Mouse (Mus musculus) MEL (cell line): ENCODE measurements around the gene Hsdl2. TPM values are rescaled to one million over a fixed set of nuclear protein-coding genes. Genes with fewer than 3 reads are reported as not detected.

ENCODE experiments used
- DNase-seq: peaks from one replicate; pipeline ENCODE4 v3.0.0; 2011; ENCODE audit warnings: low read depth, low spot score
- H3K27ac ChIP-seq: 2 replicates; pipeline ENCODE4 v1.5.1; 2012; ENCODE audit warnings: low read depth, mild to moderate bottlenecking, control low read depth, low read length, moderate library complexity; ENCODE audit not compliant: control insufficient read depth
- H3K27me3 ChIP-seq, 2 experiments: fragments of 150-350 bp in 1 of 2; sonication (generic) in 1 of 2; 2 replicates each; pipeline ENCODE4 v1.6.1; 2012; ENCODE audit warnings: low read length in 2 of 2, mild to moderate bottlenecking in 2 of 2, improper control_type of control experiment in 1 of 2, moderate library complexity in 1 of 2; ENCODE audit not compliant: insufficient read depth in 2 of 2, control insufficient read depth in 1 of 2
- H3K36me3 ChIP-seq, 2 experiments: 2 replicates each; pipeline ENCODE4 v1.6.1; 2012 to 2014; ENCODE audit warnings: low read length in 2 of 2, improper control_type of control experiment in 1 of 2, inconsistent platforms in 1 of 2, mild to moderate bottlenecking in 1 of 2; ENCODE audit not compliant: insufficient read depth in 2 of 2, control insufficient read depth in 1 of 2
- H3K4me1 ChIP-seq, 2 experiments: fragments of 150-350 bp in 1 of 2; sonication (generic) in 1 of 2; 2 replicates each; pipeline ENCODE4 v1.6.1; 2012; ENCODE audit warnings: low read length in 2 of 2, improper control_type of control experiment in 1 of 2, mild to moderate bottlenecking in 1 of 2; ENCODE audit not compliant: insufficient read depth in 2 of 2, control insufficient read depth in 1 of 2
- H3K4me3 ChIP-seq, 2 experiments: fragments of 150-350 bp in 1 of 2; sonication (generic) in 1 of 2; 2 replicates each; pipeline ENCODE4 v1.5.1; 2012; ENCODE audit warnings: low read depth in 2 of 2, low read length in 2 of 2, mild to moderate bottlenecking in 2 of 2, moderate library complexity in 2 of 2, control low read depth in 1 of 2, improper control_type of control experiment in 1 of 2; ENCODE audit not compliant: control insufficient read depth in 1 of 2, insufficient read depth in 1 of 2
- H3K79me2 ChIP-seq: 2 replicates; pipeline ENCODE4 v1.6.1; 2012; ENCODE audit warnings: mild to moderate bottlenecking, low read length, moderate library complexity; ENCODE audit not compliant: control insufficient read depth, poor library complexity, insufficient read depth
- H3K9ac ChIP-seq: 2 replicates; pipeline ENCODE4 v1.6.1; 2012; ENCODE audit warnings: low read depth, mild to moderate bottlenecking, control low read depth, low read length, moderate library complexity; ENCODE audit not compliant: control insufficient read depth, poor library complexity, severe bottlenecking
- H3K9me3 ChIP-seq: fragments of 150-350 bp; sonication (generic); replicated peaks from 2 replicates; pipeline ENCODE4 v1.6.1; 2012; ENCODE audit warnings: mild to moderate bottlenecking, low read length, improper control_type of control experiment, moderate library complexity; ENCODE audit not compliant: insufficient read depth
- CHD1 ChIP-seq: IDR thresholded peaks from 2 replicates; pipeline ENCODE4 v1.6.1; 2012; ENCODE audit warnings: low read depth, mild to moderate bottlenecking, inconsistent platforms, low read length, improper control_type of control experiment
- CTCF ChIP-seq, 3 experiments: IDR thresholded peaks in 2 of 3; conservative IDR thresholded peaks in 1 of 3; 2 replicates each; pipeline ENCODE4 v1.5.1; 2011 to 2012; ENCODE audit warnings: low read length in 3 of 3, low read depth in 2 of 3, mild to moderate bottlenecking in 2 of 3, improper control_type of control experiment in 1 of 3, inconsistent platforms in 1 of 3, mixed read lengths in 1 of 3, moderate library complexity in 1 of 3; ENCODE audit not compliant: control insufficient read depth in 1 of 3, insufficient read depth in 1 of 3, poor library complexity in 1 of 3, severe bottlenecking in 1 of 3
- E2F4 ChIP-seq: IDR thresholded peaks from 2 replicates; pipeline ENCODE4 v1.6.1; 2011; ENCODE audit warnings: low read depth, low read length, improper control_type of control experiment, borderline replicate concordance
- EP300 ChIP-seq, 2 experiments: IDR thresholded peaks; 2 replicates each; pipeline ENCODE4 v1.6.1; 2011; ENCODE audit warnings: improper control_type of control experiment in 2 of 2, low read length in 2 of 2, low read depth in 1 of 2, mild to moderate bottlenecking in 1 of 2
- ETS1 ChIP-seq: IDR thresholded peaks from 2 replicates; pipeline ENCODE4 v1.6.1; 2012; ENCODE audit warnings: low read depth, mild to moderate bottlenecking, inconsistent platforms, low read length, improper control_type of control experiment, moderate library complexity
- GABPA ChIP-seq: IDR thresholded peaks from 2 replicates; pipeline ENCODE4 v1.6.1; 2012; ENCODE audit warnings: low read depth, mild to moderate bottlenecking, inconsistent platforms, low read length, improper control_type of control experiment, moderate library complexity
- HCFC1 ChIP-seq: IDR thresholded peaks from 2 replicates; pipeline ENCODE4 v1.6.1; 2012; ENCODE audit warnings: low read depth, mild to moderate bottlenecking, inconsistent platforms, low read length, improper control_type of control experiment, moderate library complexity
- JUND ChIP-seq: IDR thresholded peaks from 2 replicates; pipeline ENCODE4 v1.6.1; 2011; ENCODE audit warnings: low read depth, mild to moderate bottlenecking, improper control_type of control experiment, low read length
- MAX ChIP-seq: IDR thresholded peaks from 2 replicates; pipeline ENCODE4 v1.6.1; 2011; ENCODE audit warnings: low read length, improper control_type of control experiment
- MEF2A ChIP-seq: IDR thresholded peaks from 2 replicates; pipeline ENCODE4 v1.6.1; 2014; ENCODE audit warnings: low read depth, mild to moderate bottlenecking, inconsistent platforms, low read length, improper control_type of control experiment; ENCODE audit not compliant: poor library complexity, insufficient replicate concordance, severe bottlenecking; ENCODE audit errors: extremely low read depth
- MXI1 ChIP-seq: IDR thresholded peaks from 2 replicates; pipeline ENCODE4 v1.6.1; 2011; ENCODE audit warnings: mild to moderate bottlenecking, low read depth, low read length, improper control_type of control experiment
- MYC ChIP-seq: IDR thresholded peaks from 2 replicates; pipeline ENCODE4 v1.6.1; 2011; ENCODE audit warnings: low read depth, mild to moderate bottlenecking, low read length, improper control_type of control experiment, moderate library complexity
- NELFE ChIP-seq: IDR thresholded peaks from 2 replicates; pipeline ENCODE4 v1.6.1; 2011; ENCODE audit warnings: low read depth, low read length, improper control_type of control experiment
- NRF1 ChIP-seq: IDR thresholded peaks from 2 replicates; pipeline ENCODE4 v1.6.1; 2014; ENCODE audit warnings: low read depth, mild to moderate bottlenecking, inconsistent platforms, low read length, improper control_type of control experiment, moderate library complexity; ENCODE audit not compliant: poor library complexity, insufficient read depth, severe bottlenecking
- POLR2A ChIP-seq, 2 experiments: IDR thresholded peaks; 2 replicates each; pipeline ENCODE4 v1.6.1; 2011 to 2012; ENCODE audit warnings: low read length in 2 of 2, mild to moderate bottlenecking in 2 of 2, control low read depth in 1 of 2, improper control_type of control experiment in 1 of 2, low read depth in 1 of 2, moderate library complexity in 1 of 2; ENCODE audit not compliant: control insufficient read depth in 1 of 2, insufficient read depth in 1 of 2, poor library complexity in 1 of 2
- POLR2AphosphoS5 ChIP-seq: IDR thresholded peaks from 2 replicates; pipeline ENCODE4 v1.6.1; 2012; ENCODE audit warnings: low read depth, borderline replicate concordance, mild to moderate bottlenecking, inconsistent platforms, low read length, moderate library complexity, mixed read lengths
- RCOR1 ChIP-seq: IDR thresholded peaks from 2 replicates; pipeline ENCODE4 v1.6.1; 2012; ENCODE audit warnings: low read depth, mild to moderate bottlenecking, inconsistent platforms, low read length, improper control_type of control experiment
- TCF12 ChIP-seq: IDR thresholded peaks from 2 replicates; pipeline ENCODE4 v1.6.1; 2014; ENCODE audit warnings: low read depth, mild to moderate bottlenecking, inconsistent platforms, low read length, improper control_type of control experiment, moderate library complexity
- USF1 ChIP-seq: IDR thresholded peaks from 2 replicates; pipeline ENCODE4 v1.6.1; 2014; ENCODE audit warnings: low read depth, mild to moderate bottlenecking, inconsistent platforms, low read length, improper control_type of control experiment, moderate library complexity
- ZC3H11A ChIP-seq: IDR thresholded peaks from 2 replicates; pipeline ENCODE4 v1.6.1; 2012; ENCODE audit warnings: low read depth, mild to moderate bottlenecking, inconsistent platforms, low read length, improper control_type of control experiment
- ZMIZ1 ChIP-seq: IDR thresholded peaks from 2 replicates; pipeline ENCODE4 v1.6.1; 2012; ENCODE audit warnings: low read depth, mild to moderate bottlenecking, inconsistent platforms, low read length, improper control_type of control experiment, moderate library complexity
- ZNF384 ChIP-seq: IDR thresholded peaks from 2 replicates; pipeline ENCODE4 v1.6.1; 2012; ENCODE audit warnings: low read depth, mild to moderate bottlenecking, inconsistent platforms, low read length, improper control_type of control experiment
- polyA plus RNA-seq, 2 experiments: library from polyadenylated mRNA; stranded (reverse) in 1 of 2; unstranded in 1 of 2; fragments of >175 nt in 1 of 2; fragments of >200 nt in 1 of 2; gene quantifications; 2 replicates each; pipeline versions ENCODE4 v1.2.1 to v1.2.4; 2012; ENCODE audit warnings: low replicate concordance in 2 of 2, low read depth in 1 of 2; ENCODE audit not compliant: insufficient read length in 2 of 2, insufficient read depth in 1 of 2, missing spikeins in 1 of 2
- total RNA-seq: library from RNA; depleted of rRNA; stranded (reverse); fragments of 300-350 nt; gene quantifications from 2 replicates; pipeline ENCODE4 v1.2.3, GENCODE M21; 2012

The Hsdl2 gene
- total and polyA plus RNA-seq, 3 experiments, result 8.4 to 15.0 TPM; not detected in 1

DNA sequence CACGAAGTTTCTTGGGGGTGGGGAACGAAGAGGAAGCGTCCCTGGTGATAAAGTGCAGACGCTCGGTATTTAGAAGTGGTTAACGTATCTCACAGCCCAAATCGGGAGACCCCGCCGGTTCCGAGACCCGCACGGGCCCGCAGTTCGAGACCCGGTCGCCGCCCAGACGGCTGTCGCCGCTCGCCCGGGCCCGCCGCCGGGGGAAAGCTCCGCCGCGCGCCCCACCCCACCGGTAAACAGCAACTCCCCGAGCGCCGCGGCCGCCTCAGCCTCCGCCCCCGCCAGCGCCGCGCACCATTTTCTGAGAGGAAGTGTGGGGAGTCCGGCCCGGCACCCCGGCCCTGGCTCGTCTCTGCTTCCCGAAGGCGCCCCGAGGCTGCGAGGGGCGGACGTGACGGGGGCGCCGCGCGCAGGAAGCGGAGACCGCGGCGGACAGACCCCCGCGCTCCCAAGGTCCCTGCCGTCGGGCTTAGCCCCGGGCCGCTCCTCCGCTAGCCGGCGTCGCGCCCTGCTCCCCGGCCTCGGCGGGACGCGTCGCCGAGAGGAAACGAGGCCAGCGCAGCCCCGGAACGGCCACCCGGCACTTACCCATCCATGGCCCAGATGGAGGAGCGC is 32.7 kb upstream of the Hsdl2 start (continued):
- no peak for TF ChIP-seq POLR2AphosphoS5
- peak; percentile 85; the same call in 1 of the 2 replicates for TF ChIP-seq CHD1
- TF ChIP-seq ETS1, result peak; percentile 63
- TF ChIP-seq, all 39 proteins: peak for 14

DNA sequence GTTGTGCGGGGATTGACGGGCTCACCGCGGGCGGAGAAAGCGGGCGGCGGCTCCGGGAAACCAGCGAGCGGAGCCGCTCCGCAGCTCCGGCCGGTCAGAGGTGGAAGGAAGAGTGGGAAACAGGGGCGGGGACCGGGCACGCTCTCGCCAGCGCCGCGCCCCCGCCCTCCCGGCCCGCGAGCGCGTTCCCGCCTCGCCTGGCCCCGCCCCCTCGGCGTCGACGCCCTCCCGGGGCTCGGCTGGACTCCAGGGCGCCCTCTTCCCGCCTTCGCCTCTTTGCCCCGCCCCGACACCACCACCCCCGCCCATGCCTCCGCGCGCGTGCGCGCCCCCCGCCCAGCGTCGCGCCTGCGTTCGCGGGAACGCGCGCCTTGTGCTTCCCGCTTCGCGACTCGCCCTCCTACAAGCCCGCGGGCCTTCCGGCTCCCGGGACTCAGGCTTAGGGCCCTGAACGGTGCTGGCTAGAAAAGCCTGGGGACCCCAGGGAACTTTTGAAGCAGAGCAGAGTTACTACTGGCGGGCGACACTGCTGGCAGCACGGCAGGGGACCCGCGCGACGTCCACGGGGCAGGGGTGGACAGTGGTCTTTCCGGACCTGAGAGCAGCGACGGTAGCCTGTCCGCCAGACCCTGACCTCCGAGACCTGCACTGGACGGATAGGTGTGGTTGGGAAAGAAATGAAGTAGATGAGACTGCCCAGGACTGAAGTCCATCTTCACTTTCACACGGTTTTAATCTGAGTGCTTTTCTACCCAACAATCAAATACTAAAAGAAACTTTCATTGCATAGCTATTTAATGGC is 32.0 kb upstream of the Hsdl2 start, which contains the start of gene Ptbp3:
Gene Ptbp3, minus strand, starts transcription at position 190 of the 802 bp plus-strand sequence.
- peak; percentile 95 for DNase-seq
- H3K36me3 ChIP-seq, result peaks cover 0 to 17% of the 10 kb centered on the region in 2 experiments; a peak in 2 of 4 replicates
- H3K4me3 ChIP-seq, result peak within 1 kb of the TSS; percentile 90 to 98
- peak within 1 kb of the TSS; percentile 99 for H3K9ac ChIP-seq
- H3K79me2 ChIP-seq, result peaks cover 41% of the 10 kb centered on the region
- H3K27ac ChIP-seq, result peak within 1 kb of the TSS; percentile 93
- H3K27me3 ChIP-seq, result no peaks in the 10 kb centered on the region
- H3K4me1 ChIP-seq, result peaks cover 8 to 13% of the 10 kb centered on the region in 2 experiments; a peak in 3 of 4 replicates
- TF ChIP-seq NRF1 (peak; percentile 75), POLR2A (IDR thresholded peaks at IDR 0.05; ENCODE audit: control insufficient read depth in 1 of 2, insufficient read depth in 1 of 2, low read depth in 1 of 2, low read length in 2 of 2, poor library complexity in 1 of 2) (peak; percentile 67 to 77), USF1 (no peak), ZMIZ1 (peak; percentile 18; the same call in 1 of the 2 replicates), ETS1 (no peak), HCFC1 (peak; percentile 46), CTCF (IDR thresholded peaks at IDR 0.05 in 2 of 3, conservative IDR thresholded peaks at IDR 0.05 in 1 of 3; ENCODE audit: control insufficient read depth in 1 of 3, insufficient read depth in 1 of 3, low read depth in 2 of 3, low read length in 3 of 3, poor library complexity in 1 of 3, severe bottlenecking in 1 of 3) (no peak), NELFE (peak; percentile 76), JUND (no peak), E2F4 (0 out of 2 replicates have a peak, but pooled peaks have one; percentile 34), MAX (peak; percentile 79)
- no peaks in the 10 kb centered on the region for H3K9me3 ChIP-seq

DNA sequence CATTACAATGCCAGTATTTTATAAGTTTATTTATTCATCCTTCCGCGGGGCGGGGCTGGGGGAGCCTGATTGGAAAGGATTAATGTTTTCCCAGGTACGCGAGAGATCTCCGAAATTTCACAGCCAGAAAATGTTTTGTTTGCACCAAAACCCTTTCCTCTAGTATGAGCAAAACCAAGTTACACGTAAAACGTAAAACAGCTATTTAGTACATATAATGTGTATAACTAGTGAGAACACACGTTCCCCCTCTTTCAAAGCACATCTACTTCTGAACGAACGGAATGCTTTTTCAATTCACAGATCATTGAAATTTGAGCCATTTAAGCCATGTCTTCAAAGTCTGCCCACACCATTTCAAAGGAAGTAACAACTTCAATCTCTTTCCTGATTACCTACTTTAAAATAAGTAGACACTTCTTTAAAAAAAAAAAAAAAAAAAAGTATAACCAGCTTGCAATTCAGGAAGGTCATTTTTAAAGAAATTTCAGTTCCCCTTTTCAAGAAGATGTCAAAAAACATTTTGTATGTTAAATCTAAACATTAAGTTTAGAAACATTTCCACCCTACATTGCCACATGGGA is 31.3 kb upstream of the Hsdl2 start:
- DNase-seq, result peak; percentile 61
- peaks cover 6% of the 10 kb centered on the region in 2 experiments; a peak in 3 of 4 replicates for H3K4me1 ChIP-seq
- no peaks in the 10 kb centered on the region for H3K27me3 ChIP-seq
- H3K27ac ChIP-seq, result peak overlapping the region; percentile 70
- peaks cover 35% of the 10 kb centered on the region for H3K79me2 ChIP-seq
- H3K9me3 ChIP-seq, result no peaks in the 10 kb centered on the region
- H3K4me3 ChIP-seq, result peak overlapping the region; percentile 68 to 81
- H3K36me3 ChIP-seq, result peaks cover 0 to 10% of the 10 kb centered on the region in 2 experiments; a peak in 2 of 4 replicates
- H3K9ac ChIP-seq, result peak overlapping the region; percentile 99
- no peak for TF ChIP-seq POLR2AphosphoS5
- no peak for TF ChIP-seq POLR2A (IDR thresholded peaks at IDR 0.05; ENCODE audit: control insufficient read depth in 1 of 2, insufficient read depth in 1 of 2, low read depth in 1 of 2, low read length in 2 of 2, poor library complexity in 1 of 2)
- no peak for TF ChIP-seq NRF1
- no peak for TF ChIP-seq TCF12
- no peak; the same call in 1 of the 2 replicates for TF ChIP-seq CHD1
- TF ChIP-seq ZMIZ1, result 0 out of 2 replicates have a peak, but pooled peaks have one; percentile 11
- TF ChIP-seq EP300 (IDR thresholded peaks at IDR 0.05; ENCODE audit: low read depth in 1 of 2, low read length in 2 of 2), result no peak
- TF ChIP-seq MXI1, result peak; percentile 54; the same call in 1 of the 2 replicates
- TF ChIP-seq E2F4, result no peak
- peak; percentile 94 for TF ChIP-seq ZNF384
- no peak for TF ChIP-seq ZC3H11A
- no peak for TF ChIP-seq NELFE
- no peak for TF ChIP-seq GABPA
- no peak for TF ChIP-seq MEF2A
- 0 out of 2 replicates have a peak, but pooled peaks have one; percentile 23 for TF ChIP-seq MYC
- TF ChIP-seq RCOR1, result peak; percentile 43; the same call in 1 of the 2 replicates
